Mouse (Mus musculus) neural tube, embryonic 12.5 days (tissue): ENCODE data around the gene 4933428M09Rik. TPM values are rescaled to one million over a fixed set of nuclear protein-coding genes. Genes with fewer than 3 reads are reported as not detected.

ENCODE experiments used
- ATAC-seq: fragments of 200-750 bp; cut with Nextera tagmentation; 2 replicates; pipeline ENCODE4 v1.8.0; 2017; ENCODE audit warnings: low read depth, mild to moderate bottlenecking, moderate TSS enrichment, moderate library complexity; ENCODE audit not compliant: low FRiP score
- H3K27ac ChIP-seq: fragments of 300-500 bp; sonication (generic); 2 replicates; pipeline ENCODE4 v1.5.1; 2016
- H3K27me3 ChIP-seq: fragments of 300-500 bp; sonication (generic); replicated peaks from 2 replicates; pipeline ENCODE4 v1.6.1; 2016; ENCODE audit warnings: mild to moderate bottlenecking
- H3K36me3 ChIP-seq: fragments of 300-500 bp; sonication (generic); 2 replicates; pipeline ENCODE4 v1.6.1; 2016; ENCODE audit warnings: mild to moderate bottlenecking
- H3K4me1 ChIP-seq: fragments of 300-500 bp; sonication (generic); 2 replicates; pipeline ENCODE4 v1.6.1; 2016
- H3K4me2 ChIP-seq: fragments of 300-500 bp; sonication (generic); replicated peaks from 2 replicates; pipeline ENCODE4 v1.6.1; 2016; ENCODE audit warnings: mild to moderate bottlenecking
- H3K4me3 ChIP-seq: fragments of 300-500 bp; sonication (generic); 2 replicates; pipeline ENCODE4 v1.5.1; 2016
- H3K9ac ChIP-seq: fragments of 300-500 bp; sonication (generic); 2 replicates; pipeline ENCODE4 v1.6.1; 2016; ENCODE audit warnings: mild to moderate bottlenecking
- H3K9me3 ChIP-seq: fragments of 300-500 bp; sonication (generic); 2 replicates; pipeline ENCODE4 v1.6.1; 2016; ENCODE audit warnings: mild to moderate bottlenecking
- WGBS: fragments of 180-500 bp; shearing (Covaris S2); methylation state at CpG from one replicate; pipeline ENCODE4 v1.1.7; 2016; 5-methylcytosine and 5-hydroxymethylcytosine counted together
- polyA plus RNA-seq: library from polyadenylated mRNA; unstranded; fragments of >200 nt; fragmentation: Nextera tagmentation; extraction: Ambion mirVana; gene quantifications from 2 replicates; pipeline ENCODE4 v1.2.1, GENCODE M21; 2016

The 4933428M09Rik gene
- polyA plus RNA-seq, 1 experiment from 2014 or later, result not detected

DNA sequence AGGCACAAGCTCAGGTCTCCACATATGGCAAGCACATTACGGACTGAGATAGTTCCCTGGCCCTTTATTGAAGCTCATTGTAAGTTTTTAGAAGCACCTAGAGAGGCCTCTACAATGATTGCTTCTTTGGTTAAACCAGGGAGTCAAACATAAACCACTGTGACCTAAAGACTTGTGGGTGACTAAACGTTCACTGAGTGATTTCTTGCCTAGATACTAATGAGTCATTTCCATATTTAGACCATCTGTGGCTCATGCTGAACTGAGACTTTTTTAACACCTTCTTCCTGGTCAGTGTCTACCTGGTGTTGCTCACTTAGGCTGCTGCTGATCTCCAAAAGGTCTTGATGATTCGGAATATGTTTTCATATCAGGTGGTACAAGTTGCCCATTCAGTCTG, 42.9 kb downstream of the 4933428M09Rik start:
- no peaks in the 10 kb centered on the region for H3K27me3 ChIP-seq
- no peak for ATAC-seq
- H3K27ac ChIP-seq, result no peak overlapping the region
- H3K4me1 ChIP-seq, result no peaks in the 10 kb centered on the region
- no peak overlapping the region for H3K9ac ChIP-seq
- no peak overlapping the region for H3K4me2 ChIP-seq
- 82% methylated on average over 3 of the region's 3 CpGs for WGBS
- H3K9me3 ChIP-seq, result no peaks in the 10 kb centered on the region
- H3K4me3 ChIP-seq, result no peak overlapping the region
- H3K36me3 ChIP-seq, result no peaks in the 10 kb centered on the region

Other genes starting within 250 kb of the 4933428M09Rik start
- not detected in 2 replicates for gene Serpina7, start 94.0 kb upstream of the 4933428M09Rik start, polyA plus RNA-seq
- not detected in 2 replicates for gene 4930513O06Rik, start 93.0 kb upstream of the 4933428M09Rik start, polyA plus RNA-seq
- gene Mum1l1, start 30.8 kb downstream of the 4933428M09Rik start, polyA plus RNA-seq, result 11.2 and 13.0 TPM in 2 replicates
- not detected in 2 replicates for gene Trap1a, start 154.5 kb downstream of the 4933428M09Rik start, polyA plus RNA-seq